Mouse (Mus musculus) neutrophil, adult 59 days (primary cell): ENCODE data around the gene Tvp23b. TPM values are rescaled to one million over a fixed set of nuclear protein-coding genes. Genes with fewer than 3 reads are reported as not detected.

Experiments used
- total RNA-seq, 2 experiments: library from RNA; stranded (reverse); gene quantifications; 1 replicate in 1 of 2; 2 replicates in 1 of 2; pipeline ENCODE4 v1.2.4; 2023

Tvp23b gene
- total RNA-seq = 1 to 10 TPM; 9.2 to 9.9 TPM

DNA sequence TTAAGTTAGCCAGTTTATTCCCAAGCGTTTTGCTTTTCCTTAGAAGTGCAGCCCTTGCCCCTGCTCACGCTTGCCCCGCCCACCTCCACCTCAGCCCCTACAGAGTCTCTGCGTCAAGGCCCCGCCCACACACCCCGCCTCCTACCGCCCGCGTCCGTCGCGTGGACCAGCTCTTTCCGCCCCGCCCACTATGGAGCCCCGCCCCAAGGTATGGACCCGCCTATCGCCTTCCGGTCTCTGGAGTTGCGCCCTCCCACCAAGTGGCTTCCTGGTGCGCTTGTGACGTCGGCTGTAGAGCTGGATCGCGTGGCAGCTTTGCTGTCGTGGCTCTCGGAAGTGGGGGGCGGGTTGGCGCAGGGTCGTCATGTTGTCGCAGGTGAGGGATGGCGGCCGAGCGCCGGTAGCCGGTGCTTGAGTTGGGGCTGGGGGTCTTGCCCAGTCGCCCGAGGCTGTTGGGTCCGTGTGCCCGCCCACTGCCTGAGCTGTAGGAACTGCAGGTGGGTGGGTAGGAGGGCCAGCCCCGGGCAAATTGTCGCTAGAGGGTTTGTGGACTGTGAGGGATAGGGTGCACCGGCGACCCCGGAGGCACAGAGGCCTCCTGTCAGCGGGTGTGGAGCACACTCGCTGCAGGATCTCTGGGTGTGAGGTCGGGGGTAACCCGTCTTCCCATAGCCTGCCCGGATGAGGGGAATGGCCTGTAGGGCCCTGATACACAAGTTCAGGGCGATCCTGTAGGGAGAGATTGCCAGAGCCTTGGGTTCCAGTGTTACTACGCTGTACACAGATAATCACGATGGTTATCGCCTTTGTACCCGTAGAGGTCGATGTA is at the start of gene Tvp23b:
Gene Tvp23b (plus strand): TSS at position 236 of the 829 bp plus-strand sequence.

DNA sequence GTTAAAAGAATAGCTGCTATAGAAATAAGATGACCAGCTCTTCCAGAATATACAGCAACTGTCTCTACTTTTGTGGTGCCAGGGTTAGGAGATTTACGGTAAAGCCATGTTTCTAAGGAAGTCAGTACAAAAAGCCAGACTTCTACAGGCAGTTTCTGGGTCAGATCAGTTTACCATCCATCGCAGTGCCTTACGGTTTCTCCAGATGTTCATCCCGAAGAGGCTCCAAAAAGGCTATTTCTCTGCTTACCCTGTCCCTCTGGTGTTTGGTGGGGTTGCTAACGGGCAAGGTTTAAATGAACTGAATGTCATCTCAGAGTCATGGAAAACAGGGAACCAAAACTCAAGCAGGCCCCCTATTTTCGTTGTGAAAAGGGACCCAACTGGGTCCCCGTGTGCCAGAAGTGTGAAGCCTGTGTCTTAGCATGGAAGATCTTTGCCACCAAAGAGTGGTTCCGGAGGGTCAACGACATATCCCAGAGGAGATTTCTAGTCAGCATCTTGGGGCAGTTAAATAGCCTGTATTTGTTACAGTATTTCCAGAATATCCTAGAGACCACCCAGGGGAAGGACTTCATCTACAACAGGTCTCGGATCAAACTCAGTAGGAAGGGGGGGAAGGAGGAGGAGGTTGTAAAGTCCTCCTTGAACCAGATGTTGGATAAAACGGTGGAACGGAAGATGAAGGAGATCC is 32.1 kb upstream of the Tvp23b start, which contains the start of gene Fbxw10:
Gene Fbxw10 (plus strand): TSS at position 109 of the 694 bp plus-strand sequence.

DNA sequence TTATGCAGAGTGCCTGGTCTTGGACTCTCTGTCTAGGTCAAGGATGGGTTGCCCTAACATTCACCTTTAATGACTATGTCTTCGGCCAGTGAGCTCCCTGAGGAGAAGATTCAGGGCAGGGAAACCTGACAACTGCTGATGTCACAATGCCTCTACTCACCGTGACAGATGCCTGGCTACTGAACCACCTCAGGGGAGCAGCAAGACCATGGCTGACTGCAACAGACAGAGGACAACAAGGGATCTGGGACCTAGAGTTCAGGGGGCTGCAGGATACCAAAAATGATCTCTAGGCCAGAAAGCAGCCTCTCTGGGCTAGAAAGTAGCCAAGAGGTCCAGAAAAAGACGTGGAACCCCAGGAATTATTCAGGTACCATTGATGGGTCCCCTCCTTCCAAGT is 71.8 kb downstream of the Tvp23b start, which contains the start of gene Cdrt4:
Gene Cdrt4 (plus strand): TSS at position 182 of the 400 bp plus-strand sequence.

Other genes with a start within 250 kb of the Tvp23b start
- gene Lrrc75a, start 230.9 kb upstream of the Tvp23b start, total RNA-seq = 1 to 10 TPM; 2.9 to 3.1 TPM
- 1 to 10 TPM; 7.2 to 9.7 TPM for gene Mmgt2, start 230.8 kb upstream of the Tvp23b start, total RNA-seq
- under 1 TPM in 1 of 2 experiments, not detected in 1; 0.37 TPM for gene Zfp287, start 147.6 kb upstream of the Tvp23b start, total RNA-seq
- gene Gm10428, start 126.4 kb upstream of the Tvp23b start, total RNA-seq = not detected
- gene Zfp286, start 90.0 kb upstream of the Tvp23b start, total RNA-seq = under 1 TPM in 1 of 2 experiments, not detected in 1; 0.97 TPM
- gene Trim16, start 59.2 kb upstream of the Tvp23b start, total RNA-seq = 10 to 100 TPM; 14.4 to 16.5 TPM
- 1 to 10 TPM; 1.0 to 2.3 TPM for gene Fbxw10, start 32.4 kb upstream of the Tvp23b start, total RNA-seq
- not detected for gene Cdrt4, start 71.7 kb downstream of the Tvp23b start, total RNA-seq
- gene Tekt3, start 182.2 kb downstream of the Tvp23b start, total RNA-seq = not detected
- gene Pmp22, start 249.5 kb downstream of the Tvp23b start, total RNA-seq = under 1 TPM in 1 of 2 experiments, not detected in 1; 0.31 TPM